Mouse (Mus musculus): Measurements from ENCODE around the gene Nrp2.

Gene Nrp2

DNA sequence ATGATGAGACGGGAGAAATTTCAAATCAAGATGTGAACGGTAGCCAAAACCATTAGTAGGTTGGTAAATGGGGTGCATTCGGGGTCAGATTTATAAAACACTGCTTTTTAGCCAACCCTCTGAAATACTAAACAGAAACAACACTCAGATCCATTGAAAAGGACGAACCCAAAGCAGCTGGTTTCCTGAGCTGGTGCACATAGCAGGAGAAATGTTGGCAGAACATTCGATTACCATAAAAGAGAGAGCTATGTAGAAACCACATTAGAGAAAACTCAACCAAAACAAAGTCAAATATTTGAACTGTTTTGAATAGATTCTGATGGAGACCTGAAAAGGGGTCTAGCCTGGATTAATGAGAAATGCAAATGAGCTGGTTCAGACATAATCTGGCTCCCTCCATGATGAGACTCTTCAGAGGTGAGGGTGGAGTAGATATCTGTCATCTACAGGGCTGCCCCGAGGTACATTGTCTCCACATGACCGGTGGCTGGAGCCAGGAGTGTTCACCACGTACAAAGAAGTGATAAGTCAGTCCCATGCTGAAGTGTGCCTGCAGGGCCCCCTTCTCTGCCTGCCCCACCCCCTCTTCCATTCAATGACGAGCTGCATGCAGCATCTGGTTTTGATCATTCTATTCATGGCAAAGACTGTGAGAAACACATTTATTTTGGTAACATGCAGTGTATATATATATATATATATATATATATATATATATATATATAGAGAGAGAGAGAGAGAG lies 156.6 kb downstream of the Nrp2 start:
- no peak for DNase-seq (ENCODE audit: low spot score in 2 of 2)

GRCm38 (mm10) chr1:62860327-62860726 lies 157.2 kb downstream of the Nrp2 start:
- DNase-seq (ENCODE audit: low spot score in 2 of 2) = no peak

DNA sequence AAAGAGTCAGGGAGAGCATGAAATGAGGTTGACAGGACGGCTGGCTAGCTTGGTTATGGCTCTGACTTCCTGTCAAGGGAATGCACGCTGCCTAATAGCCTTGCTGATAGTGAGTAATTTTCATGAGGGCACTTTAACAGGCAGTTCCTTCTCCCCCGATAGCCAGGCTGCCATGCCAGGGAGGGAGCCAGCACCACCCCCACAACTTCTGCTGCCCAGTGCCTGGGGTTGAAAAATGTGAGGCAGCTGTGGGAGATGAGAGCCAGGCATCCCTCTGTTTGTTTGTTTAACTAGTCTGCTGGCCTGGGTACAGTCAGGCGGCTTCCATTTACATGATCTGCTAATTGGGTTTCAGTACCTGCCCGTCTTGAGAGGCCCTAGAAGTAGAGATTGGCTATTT lies 157.7 kb downstream of the Nrp2 start:
- peak; percentile 38 to 40 for DNase-seq (ENCODE audit: low spot score in 2 of 2)
